Mouse (Mus musculus) stomach, postnatal 0 days (tissue): Measurements from ENCODE around the gene Fam89b.

Experiments used
- CTCF ChIP-seq: IDR thresholded peaks from 2 replicates; pipeline ENCODE4 v1.5.1; 2016; ENCODE audit warnings: antibody characterized with exemption, low read depth, mild to moderate bottlenecking, moderate library complexity
- EP300 ChIP-seq: optimal IDR thresholded peaks from 2 replicates; pipeline ENCODE3; 2016; ENCODE audit warnings: antibody characterized with exemption

DNA sequence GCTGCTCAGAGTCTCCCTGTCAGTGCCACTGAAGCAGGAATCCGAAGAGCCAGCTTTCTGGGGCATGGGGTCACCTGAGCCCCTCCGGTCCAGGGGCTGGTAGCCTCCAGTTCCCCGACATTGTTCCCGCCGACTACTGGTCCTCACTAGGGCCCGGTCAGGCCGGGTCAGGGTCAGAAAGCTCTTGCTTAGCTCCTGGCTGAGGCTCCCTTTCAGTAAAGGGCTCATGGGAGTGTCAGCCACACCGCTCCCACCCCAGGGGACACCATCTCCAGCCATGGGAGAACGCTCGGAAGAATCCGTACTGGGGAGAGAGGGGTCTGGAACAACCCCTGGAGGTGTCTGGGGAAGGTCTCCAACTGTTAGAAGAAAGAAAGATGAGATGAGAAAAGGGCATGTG, 43.6 kb downstream of the Fam89b start:
- TF ChIP-seq CTCF (no peak), EP300 (no peak)
